Mouse (Mus musculus): Measurements from ENCODE around the gene Npr1. TPM values are rescaled to one million over a fixed set of nuclear protein-coding genes. Genes with fewer than 3 reads are reported as not detected.

Npr1 gene
- polyA plus RNA-seq (2015; fragmentation: Nextera tagmentation; extraction: Ambion mirVana), result 3.1 and 4.4 TPM in 2 replicates

GRCm38 (mm10) chr3:90465686-90466310, at the start of gene Npr1:
Npr1 (minus strand) TSS chr3:90465866.
- peak within 1 kb of the TSS; percentile 60 for H3K4me3 ChIP-seq (replicated peaks)
- peak within 1 kb of the TSS; percentile 55 for H3K9ac ChIP-seq (replicated peaks)
- WGBS, result 0% methylated on average over 30 of the region's 49 CpGs
- H3K36me3 ChIP-seq, result no peaks in the 10 kb centered on the region
- ATAC-seq (ENCODE audit: low FRiP score), result peak; percentile 60
- H3K9me3 ChIP-seq (replicated peaks), result no peaks in the 10 kb centered on the region
- H3K27ac ChIP-seq (replicated peaks), result no peak within 1 kb of the TSS
- H3K27me3 ChIP-seq (replicated peaks), result peaks cover 52% of the 10 kb centered on the region
- H3K4me2 ChIP-seq, result peak within 1 kb of the TSS; percentile 96
- peaks cover 18% of the 10 kb centered on the region for H3K4me1 ChIP-seq

GRCm38 (mm10) chr3:90515242-90515641, 49.6 kb upstream of the Npr1 start:
- no peak overlapping the region for H3K27ac ChIP-seq (replicated peaks)
- H3K9ac ChIP-seq (replicated peaks), result no peak overlapping the region; the same call in 1 of the 2 replicates
- WGBS, result 42% methylated on average over 1 of the region's 1 CpGs
- H3K4me1 ChIP-seq, result peaks cover 18% of the 10 kb centered on the region
- peaks cover 29% of the 10 kb centered on the region for H3K27me3 ChIP-seq (replicated peaks)
- ATAC-seq (ENCODE audit: low FRiP score), result no peak
- peak overlapping the region; percentile 34 for H3K4me3 ChIP-seq (replicated peaks)
- H3K9me3 ChIP-seq (replicated peaks), result no peaks in the 10 kb centered on the region
- H3K36me3 ChIP-seq, result no peaks in the 10 kb centered on the region
- peak overlapping the region; percentile 61 for H3K4me2 ChIP-seq

DNA sequence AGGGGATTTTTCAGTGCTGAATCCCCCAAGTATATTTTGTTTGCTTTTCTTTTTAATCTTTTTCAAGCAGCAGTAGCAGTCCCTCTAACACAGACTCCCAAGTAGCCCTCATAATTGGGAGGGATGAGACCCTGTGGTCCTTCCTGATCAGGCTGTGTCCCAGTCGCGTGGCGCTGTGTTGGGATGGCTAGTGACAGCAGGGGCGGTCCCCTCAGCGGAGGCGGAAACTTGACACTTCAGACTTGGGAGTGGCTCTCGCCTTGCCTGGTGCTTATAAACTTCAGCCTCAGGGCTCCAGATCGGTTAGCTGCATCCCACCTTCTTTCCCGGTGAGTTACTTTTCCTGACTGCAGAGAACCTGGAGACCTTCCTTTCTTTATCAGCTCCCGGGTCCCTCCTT, 49.0 kb upstream of the Npr1 start:
- peak overlapping the region; percentile 37 for H3K9ac ChIP-seq (replicated peaks)
- H3K27ac ChIP-seq (replicated peaks), result peak overlapping the region; percentile 30; the same call in 1 of the 2 replicates
- no peaks in the 10 kb centered on the region for H3K36me3 ChIP-seq
- no peak; the same call in 1 of the 2 replicates for ATAC-seq (ENCODE audit: low FRiP score)
- peaks cover 20% of the 10 kb centered on the region for H3K4me1 ChIP-seq
- H3K27me3 ChIP-seq (replicated peaks), result peaks cover 29% of the 10 kb centered on the region
- peak overlapping the region; percentile 61 for H3K4me2 ChIP-seq
- 3% methylated on average over 10 of the region's 10 CpGs for WGBS
- no peaks in the 10 kb centered on the region for H3K9me3 ChIP-seq (replicated peaks)
- H3K4me3 ChIP-seq (replicated peaks), result peak overlapping the region; percentile 34

- Histone ChIP-seq H3K4me1 (peaks cover 22% of the 10 kb centered on the region), H3K9ac (replicated peaks) (peak within 1 kb of the TSS; percentile 37), H3K4me3 (replicated peaks) (peak within 1 kb of the TSS; percentile 34), H3K9me3 (replicated peaks) (no peaks in the 10 kb centered on the region), H3K4me2 (peak within 1 kb of the TSS; percentile 61), H3K36me3 (no peaks in the 10 kb centered on the region), H3K27me3 (replicated peaks) (peaks cover 29% of the 10 kb centered on the region), H3K27ac (replicated peaks) (peak within 1 kb of the TSS; percentile 30; the same call in 1 of the 2 replicates)
- 5% methylated on average over 25 of the region's 25 CpGs for WGBS
- no peak for ATAC-seq (ENCODE audit: low FRiP score)
Measured at GRCm38 (mm10) chr3:90513796-90514590, 48.3 kb upstream of the Npr1 start, which contains the start of the genes S100a1 and S100a13. S100a1 (minus strand) TSS chr3:90514392. S100a13 (plus strand) TSS chr3:90514435.

DNA sequence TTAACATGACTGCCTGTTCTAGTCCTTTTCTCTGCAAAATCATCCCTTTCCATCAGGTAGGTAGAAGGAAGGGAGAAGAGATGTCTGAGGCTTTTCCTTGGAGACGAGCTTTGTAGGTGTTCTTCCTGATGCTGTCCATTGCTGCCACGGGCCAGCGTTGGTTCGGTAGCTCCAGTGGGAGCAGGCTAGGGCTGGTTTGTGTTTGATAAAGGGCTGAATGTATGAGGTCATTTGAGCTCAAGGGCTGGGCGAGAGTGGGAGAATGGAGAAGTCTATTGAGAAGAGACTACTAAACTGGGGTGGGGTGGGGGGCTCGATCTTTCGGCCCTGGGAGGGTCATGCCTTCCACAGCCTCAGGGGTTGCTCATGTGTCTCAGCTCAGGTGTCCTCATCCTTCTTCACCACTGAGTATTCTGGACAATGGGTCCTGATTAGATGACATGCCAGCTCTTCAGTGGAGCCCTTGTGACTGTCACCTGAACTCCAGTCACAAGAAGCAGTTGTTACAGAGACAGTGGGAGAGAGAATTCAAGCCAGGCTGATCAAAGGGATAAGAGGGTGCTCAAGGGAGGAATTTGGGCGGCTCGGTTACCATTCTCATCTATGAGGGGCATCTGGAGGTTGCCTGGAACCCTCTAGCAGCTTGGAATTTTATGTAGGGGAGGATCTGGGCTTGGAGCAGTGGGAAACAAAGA, 47.4 kb upstream of the Npr1 start:
- H3K27ac ChIP-seq (replicated peaks), result no peak overlapping the region
- H3K9me3 ChIP-seq (replicated peaks), result no peaks in the 10 kb centered on the region
- H3K4me1 ChIP-seq, result peaks cover 25% of the 10 kb centered on the region
- H3K27me3 ChIP-seq (replicated peaks), result peaks cover 29% of the 10 kb centered on the region
- H3K4me2 ChIP-seq, result no peak overlapping the region
- no peak for ATAC-seq (ENCODE audit: low FRiP score)
- no peak overlapping the region for H3K9ac ChIP-seq (replicated peaks)
- WGBS, result 79% methylated on average over 9 of the region's 9 CpGs
- no peaks in the 10 kb centered on the region for H3K36me3 ChIP-seq
- no peak overlapping the region for H3K4me3 ChIP-seq (replicated peaks)

DNA sequence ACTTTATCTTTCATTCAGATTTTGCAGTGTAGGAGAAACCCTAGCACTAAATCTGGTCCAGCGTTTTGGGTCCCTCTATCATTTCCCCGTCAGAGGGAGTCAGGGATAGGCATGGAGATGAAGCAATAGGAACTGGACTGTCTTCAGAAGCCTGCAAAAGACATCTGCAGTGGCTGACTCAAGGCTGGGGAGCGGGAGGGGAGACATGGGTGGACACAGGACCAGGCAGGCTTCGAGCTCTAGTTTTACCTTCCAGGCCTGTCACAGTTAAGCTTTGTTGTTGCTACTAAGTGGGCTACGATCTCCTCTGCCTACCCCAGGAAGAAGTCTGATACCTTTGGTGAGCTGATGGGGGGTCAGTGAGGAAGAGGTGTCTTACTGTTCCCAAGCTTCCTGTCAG, 46.6 kb upstream of the Npr1 start:
- Histone ChIP-seq H3K4me2 (no peak overlapping the region), H3K27me3 (replicated peaks) (peaks cover 29% of the 10 kb centered on the region), H3K4me1 (peaks cover 33% of the 10 kb centered on the region), H3K9me3 (replicated peaks) (no peaks in the 10 kb centered on the region), H3K9ac (replicated peaks) (no peak overlapping the region), H3K36me3 (no peaks in the 10 kb centered on the region; the same call in 1 of the 2 replicates), H3K4me3 (replicated peaks) (no peak overlapping the region), H3K27ac (replicated peaks) (no peak overlapping the region)
- no peak for ATAC-seq (ENCODE audit: low FRiP score)
- WGBS, result 92% methylated on average over 5 of the region's 5 CpGs

DNA sequence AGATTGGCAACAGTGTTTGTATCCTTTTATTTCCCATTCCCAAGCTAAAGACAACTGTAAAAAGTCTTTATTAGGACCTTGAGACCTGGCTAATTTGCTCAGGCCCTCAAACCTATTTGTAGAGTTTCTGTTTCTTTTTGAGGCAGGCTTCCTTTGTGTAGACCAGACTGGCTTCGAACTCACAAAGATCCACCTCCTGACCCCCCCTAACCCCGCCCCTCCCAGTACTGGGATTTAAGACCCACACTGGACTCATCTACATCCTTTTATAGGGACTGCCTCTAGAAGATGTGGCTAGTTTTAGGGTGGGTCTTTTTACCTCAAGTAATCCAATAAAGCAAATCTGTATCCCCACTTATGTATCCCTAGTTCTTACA, 44.1 kb upstream of the Npr1 start:
- Histone ChIP-seq H3K4me1 (peaks cover 36% of the 10 kb centered on the region), H3K36me3 (peaks cover 18% of the 10 kb centered on the region), H3K9me3 (replicated peaks) (no peaks in the 10 kb centered on the region), H3K27me3 (replicated peaks) (peaks cover 18% of the 10 kb centered on the region), H3K4me3 (replicated peaks) (peak overlapping the region; percentile 94), H3K4me2 (peak overlapping the region; percentile 75), H3K9ac (replicated peaks) (no peak overlapping the region), H3K27ac (replicated peaks) (peak overlapping the region; percentile 95)
- ATAC-seq (ENCODE audit: low FRiP score), result peak; percentile 32; the same call in 1 of the 2 replicates
- WGBS, result 22% methylated on average over 2 of the region's 2 CpGs

DNA sequence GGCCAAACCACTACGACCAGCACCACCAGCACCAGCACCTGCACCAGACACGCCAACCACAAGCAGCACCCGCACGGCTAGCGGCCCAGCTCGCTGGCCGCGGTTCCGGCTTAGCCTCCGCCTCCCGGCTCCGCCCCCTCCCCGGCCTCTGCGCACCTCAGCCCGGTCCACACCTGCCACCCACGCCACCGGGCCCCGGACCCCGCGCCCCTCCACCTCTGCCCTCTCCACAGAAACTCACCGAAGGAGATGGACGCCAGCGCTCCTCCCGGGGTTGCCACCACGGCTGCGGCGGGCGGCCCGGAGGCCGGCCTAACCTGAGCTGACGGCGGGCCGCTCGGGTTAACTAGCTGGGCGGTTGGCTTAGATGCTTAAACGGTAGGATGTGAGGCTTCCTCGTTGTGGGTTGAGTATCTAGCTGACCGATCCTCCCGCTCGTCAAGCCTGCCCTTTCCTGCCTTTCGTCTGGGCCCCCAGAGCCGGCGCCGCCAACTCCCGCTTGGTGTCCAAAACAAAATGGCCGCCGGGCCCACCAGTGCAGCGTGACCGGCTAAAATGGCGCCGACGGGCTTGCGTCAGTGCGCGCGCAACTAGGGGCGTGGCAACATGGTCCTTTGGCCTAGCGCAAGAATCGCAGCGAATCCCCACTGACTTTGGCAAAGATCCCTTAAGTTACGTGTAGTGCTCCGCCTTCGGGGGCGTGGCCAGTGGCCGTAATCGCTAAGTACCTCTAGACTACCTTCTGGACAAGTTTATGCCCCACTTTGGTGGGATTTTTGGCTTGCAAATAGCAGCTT, 43.5 kb upstream of the Npr1 start, which contains the start of gene Chtop:
Gene Chtop (minus strand): TSS at position 549 of the 797 bp plus-strand sequence.
- under 1% methylated on average over 66 of the region's 66 CpGs for WGBS
- peak; percentile 93 for ATAC-seq (ENCODE audit: low FRiP score)

GRCm38 (mm10) chr3:90508287-90508949, 42.8 kb upstream of the Npr1 start:
- ATAC-seq (ENCODE audit: low FRiP score), result no peak; the same call in 1 of the 2 replicates
- Histone ChIP-seq H3K9ac (replicated peaks) (peak overlapping the region; percentile 100), H3K4me2 (peak overlapping the region; percentile 75), H3K4me1 (peaks cover 34% of the 10 kb centered on the region), H3K9me3 (replicated peaks) (no peaks in the 10 kb centered on the region), H3K27ac (replicated peaks) (peak overlapping the region; percentile 95), H3K36me3 (peaks cover 28% of the 10 kb centered on the region), H3K4me3 (replicated peaks) (peak overlapping the region; percentile 94), H3K27me3 (replicated peaks) (peaks cover 5% of the 10 kb centered on the region)
- WGBS, result 2% methylated on average over 20 of the region's 20 CpGs

More for the DNA sequence above, 43.5 kb upstream of the Npr1 start, which contains the start of gene Chtop:
- Histone ChIP-seq H3K4me3 (replicated peaks) (peak within 1 kb of the TSS; percentile 94), H3K4me1 (peaks cover 35% of the 10 kb centered on the region), H3K9me3 (replicated peaks) (no peaks in the 10 kb centered on the region), H3K4me2 (peak within 1 kb of the TSS; percentile 75), H3K9ac (replicated peaks) (peak within 1 kb of the TSS; percentile 100), H3K27ac (replicated peaks) (peak within 1 kb of the TSS; percentile 95), H3K36me3 (peaks cover 20% of the 10 kb centered on the region), H3K27me3 (replicated peaks) (peaks cover 13% of the 10 kb centered on the region)

- Histone ChIP-seq H3K27me3 (replicated peaks) (0 out of 2 replicates have a peak, but pooled peaks cover 2% of the 10 kb centered on the region), H3K36me3 (peaks cover 47% of the 10 kb centered on the region), H3K27ac (replicated peaks) (no peak overlapping the region), H3K9ac (replicated peaks) (no peak overlapping the region), H3K4me3 (replicated peaks) (no peak overlapping the region), H3K9me3 (replicated peaks) (no peaks in the 10 kb centered on the region), H3K4me2 (no peak overlapping the region), H3K4me1 (peaks cover 38% of the 10 kb centered on the region)
- no peak for ATAC-seq (ENCODE audit: low FRiP score)
- 86% methylated on average over 3 of the region's 3 CpGs for WGBS
Measured at GRCm38 (mm10) chr3:90506362-90506761, 40.7 kb upstream of the Npr1 start.

Data from neural tube, embryonic 15.5 days (tissue).